ENCODE assay signal across 8 mouse cellular contexts in genomic region chr11:6545857-6546192, GRCm38 (mm10). TPM values are rescaled to one million over a fixed set of nuclear protein-coding genes. Genes with fewer than 3 reads are reported as not detected.
DNase-seq lines count a peak whose midpoint lies in the region; ATAC-seq and TF ChIP-seq lines count a peak whose summit lies in the region.

No protein-coding gene starts in this region.

- H3K4me2 ChIP-seq in embryonic facial prominence, embryonic 12.5 days (replicated peaks), result peak overlapping the region; percentile 55
- peak overlapping the region; percentile 75 for H3K4me2 ChIP-seq in intestine, embryonic 15.5 days (replicated peaks)
- peak overlapping the region; percentile 68 for H3K4me2 ChIP-seq in neural tube, embryonic 12.5 days (replicated peaks)

- peaks cover 5% of the 10 kb centered on the region; the same call in 1 of the 2 replicates for H3K4me1 ChIP-seq in embryonic facial prominence, embryonic 12.5 days
- H3K4me1 ChIP-seq in intestine, embryonic 15.5 days (replicated peaks), result peaks cover 8% of the 10 kb centered on the region
- H3K4me1 ChIP-seq in neural tube, embryonic 12.5 days, result peaks cover 10% of the 10 kb centered on the region

- 22% methylated on average over 3 of the region's 3 CpGs for WGBS in embryonic facial prominence, embryonic 12.5 days
- WGBS in intestine, embryonic 15.5 days, result 15% methylated on average over 3 of the region's 3 CpGs
- WGBS in neural tube, embryonic 12.5 days, result 27% methylated on average over 3 of the region's 3 CpGs

- H3K27ac ChIP-seq in left cerebral cortex, adult 2 months, result peak overlapping the region; percentile 90
- H3K27ac ChIP-seq in embryonic facial prominence, embryonic 12.5 days, result peak overlapping the region; percentile 97
- H3K27ac ChIP-seq in intestine, embryonic 15.5 days, result peak overlapping the region; percentile 99
- H3K27ac ChIP-seq in neural tube, embryonic 12.5 days, result peak overlapping the region; percentile 90

- ATAC-seq in embryonic facial prominence, embryonic 12.5 days (ENCODE audit: insufficient number of reproducible peaks, insufficient read depth, low FRiP score, low TSS enrichment), result no peak
- peak; percentile 23 for ATAC-seq in intestine, embryonic 15.5 days
- ATAC-seq in neural tube, embryonic 12.5 days (ENCODE audit: low FRiP score, low read depth), result 0 out of 2 replicates have a peak, but pooled peaks have one; percentile 1

- intact Hi-C loops in left cerebral cortex, adult 2 months (cut with DNase I), result loop anchor here (1.0 kb wide), 1 partner anchor 80 kb away; the partner anchor contains the start of gene Tbrg4

- H3K27me3 ChIP-seq in embryonic facial prominence, embryonic 12.5 days, result no peaks in the 10 kb centered on the region
- H3K27me3 ChIP-seq in intestine, embryonic 15.5 days (replicated peaks), result no peaks in the 10 kb centered on the region
- H3K27me3 ChIP-seq in neural tube, embryonic 12.5 days (replicated peaks), result no peaks in the 10 kb centered on the region

- H3K4me3 ChIP-seq in left cerebral cortex, adult 2 months, result peak overlapping the region; percentile 88
- peak overlapping the region; percentile 80 for H3K4me3 ChIP-seq in embryonic facial prominence, embryonic 12.5 days
- H3K4me3 ChIP-seq in intestine, embryonic 15.5 days (replicated peaks), result peak overlapping the region; percentile 80
- H3K4me3 ChIP-seq in neural tube, embryonic 12.5 days, result peak overlapping the region; percentile 91

- no peak for DNase-seq in left cerebral cortex, adult 2 months (ENCODE audit: extremely low spot score in 1 of 2, low spot score in 2 of 2)
- no peak for DNase-seq in left cerebral cortex, adult 11 months (ENCODE audit: low spot score)
- DNase-seq in thymus, postnatal 25 days, result no peak
- DNase-seq in layer of hippocampus, adult 9-11 months, result no peak
- no peak for DNase-seq in gastrocnemius, adult 8-10 months (ENCODE audit: low spot score in 2 of 2)

- H3K9me3 ChIP-seq in embryonic facial prominence, embryonic 12.5 days, result no peaks in the 10 kb centered on the region
- no peaks in the 10 kb centered on the region for H3K9me3 ChIP-seq in intestine, embryonic 15.5 days
- no peaks in the 10 kb centered on the region for H3K9me3 ChIP-seq in neural tube, embryonic 12.5 days

- no peak for TF ChIP-seq CTCF in left cerebral cortex, adult 2 months (IDR thresholded peaks at IDR 0.05)

- H3K9ac ChIP-seq in embryonic facial prominence, embryonic 12.5 days, result peak overlapping the region; percentile 44; the same call in 1 of the 2 replicates
- peak overlapping the region; percentile 83 for H3K9ac ChIP-seq in intestine, embryonic 15.5 days
- peak overlapping the region; percentile 93 for H3K9ac ChIP-seq in neural tube, embryonic 12.5 days

- H3K36me3 ChIP-seq in embryonic facial prominence, embryonic 12.5 days, result no peaks in the 10 kb centered on the region
- no peaks in the 10 kb centered on the region for H3K36me3 ChIP-seq in intestine, embryonic 15.5 days
- H3K36me3 ChIP-seq in neural tube, embryonic 12.5 days, result 0 out of 2 replicates have a peak, but pooled peaks cover under 1% of the 10 kb centered on the region

RNA-seq across cellular contexts. Expression of gene Ccm2, which starts 0.9 kb away (rescaled TPM):
- 10 to 100 TPM; 51.3 to 69.5 TPM for total RNA-seq in left cerebral cortex, adult 2 months (2021)
- 90.6 and 96.0 TPM in 2 replicates for polyA plus RNA-seq in embryonic facial prominence, embryonic 12.5 days (2016; fragmentation: Nextera tagmentation; extraction: Ambion mirVana)
- polyA plus RNA-seq in intestine, embryonic 15.5 days (2015; fragmentation: Nextera tagmentation; extraction: Ambion mirVana), result 73.8 and 76.9 TPM in 2 replicates
- 100 and 103 TPM in 2 replicates for polyA plus RNA-seq in neural tube, embryonic 12.5 days (2016; fragmentation: Nextera tagmentation; extraction: Ambion mirVana)
- total RNA-seq in gastrocnemius, adult 8-10 months (2022), result 10 to 100 TPM; 21.1 to 33.3 (median 27.3) TPM

RNA-seq across cellular contexts. Expression of gene Myo1g, which starts 25.1 kb away (rescaled TPM):
- under 1 TPM; 0.40 to 0.48 TPM for total RNA-seq in left cerebral cortex, adult 2 months (2021)
- polyA plus RNA-seq in embryonic facial prominence, embryonic 12.5 days (2016; fragmentation: Nextera tagmentation; extraction: Ambion mirVana), result 0.75 and 1.1 TPM in 2 replicates
- 1.8 and 1.9 TPM in 2 replicates for polyA plus RNA-seq in intestine, embryonic 15.5 days (2015; fragmentation: Nextera tagmentation; extraction: Ambion mirVana)
- polyA plus RNA-seq in neural tube, embryonic 12.5 days (2016; fragmentation: Nextera tagmentation; extraction: Ambion mirVana), result 0.97 and 1.0 TPM in 2 replicates
- total RNA-seq in gastrocnemius, adult 8-10 months (2022), result under 1 TPM in 3 of 4 experiments, not detected in 1; 0.17 to 0.88 (median 0.61) TPM
